Mouse (Mus musculus): ENCODE measurements at regions not wholly inside any gene's neighbourhood (a gene's known extent, or its start where the extent isn't known, plus 50 kb on each side); places are given as distances from the start of the nearest gene placed in this dataset.
"Not testable (repeated sequence)": the region's sequence is repeated elsewhere in the genome, so short reads cannot be mapped to it uniquely, and the experiment has no call there.

- not testable (repeated sequence) for DNase-seq
Measured at GRCm38 (mm10) chr17:17197229-17197628, 76.0 kb downstream of the Zfp97 start.

- no peak for DNase-seq
Measured at GRCm38 (mm10) chr17:17229069-17229468, 107.9 kb downstream of the Zfp97 start.

- peak; percentile 81 for DNase-seq
Measured at GRCm38 (mm10) chr17:17234329-17235185, 113.3 kb downstream of the Zfp97 start.

- DNase-seq = not testable (repeated sequence)
Measured at GRCm38 (mm10) chr17:17235186-17235482, 113.9 kb downstream of the Zfp97 start.
